Mouse (Mus musculus) liver, embryonic 14.5 days (tissue): ENCODE measurements around the gene Ier3. TPM values are rescaled to one million over a fixed set of nuclear protein-coding genes. Genes with fewer than 3 reads are reported as not detected.

Source experiments
- ATAC-seq: fragments of 200-750 bp; cut with Nextera tagmentation; 2 replicates; pipeline ENCODE4 v1.8.0; 2017; ENCODE audit warnings: moderate number of reproducible peaks, mild to moderate bottlenecking, moderate library complexity; ENCODE audit not compliant: insufficient read depth
- DNase-seq, 3 experiments: peaks; one replicate each; pipeline ENCODE4 v3.0.0-alpha.2; 2012 to 2013; ENCODE audit warnings: low read depth in 3 of 3, low spot score in 3 of 3
- H3K27ac ChIP-seq: fragments of 300-500 bp; sonication (generic); 2 replicates; pipeline ENCODE4 v1.5.1; 2014; ENCODE audit warnings: moderate library complexity, mild to moderate bottlenecking, control low read depth, inconsistent platforms
- H3K27me3 ChIP-seq: fragments of 300-500 bp; sonication (generic); 2 replicates; pipeline ENCODE4 v1.6.1; 2014; ENCODE audit warnings: mild to moderate bottlenecking, low read length, moderate library complexity; ENCODE audit not compliant: control insufficient read depth, insufficient read depth
- H3K36me3 ChIP-seq: fragments of 300-500 bp; sonication (generic); replicated peaks from 2 replicates; pipeline ENCODE4 v1.6.1; 2014; ENCODE audit warnings: low read depth; ENCODE audit not compliant: control insufficient read depth, insufficient read depth
- H3K4me1 ChIP-seq, 2 experiments: fragments of 200-500 bp in 1 of 2; fragments of 300-500 bp in 1 of 2; sonication (generic) in 1 of 2; replicated peaks; 2 replicates each; pipeline ENCODE4 v1.6.1; 2012 to 2014; ENCODE audit warnings: antibody characterized with exemption in 1 of 2, inconsistent platforms in 1 of 2, low read length in 1 of 2; ENCODE audit not compliant: control insufficient read depth in 2 of 2, insufficient read depth in 2 of 2
- H3K4me2 ChIP-seq: fragments of 300-500 bp; sonication (generic); 2 replicates; pipeline ENCODE4 v1.6.1; 2014; ENCODE audit warnings: low read depth, mild to moderate bottlenecking, control low read depth, moderate library complexity
- H3K4me3 ChIP-seq, 2 experiments: fragments of 200-500 bp in 1 of 2; fragments of 300-500 bp in 1 of 2; sonication (generic) in 1 of 2; 2 replicates each; pipeline ENCODE4 v1.5.1; 2012 to 2014; ENCODE audit warnings: low read depth in 2 of 2, low read length in 2 of 2, mild to moderate bottlenecking in 2 of 2, control low read depth in 1 of 2, inconsistent platforms in 1 of 2, moderate library complexity in 1 of 2; ENCODE audit not compliant: insufficient read depth in 1 of 2
- H3K9ac ChIP-seq: fragments of 300-500 bp; sonication (generic); replicated peaks from 2 replicates; pipeline ENCODE4 v1.6.1; 2014; ENCODE audit warnings: mild to moderate bottlenecking, control low read depth, moderate library complexity
- H3K9me3 ChIP-seq: fragments of 300-500 bp; sonication (generic); 2 replicates; pipeline ENCODE4 v1.6.1; 2016; ENCODE audit warnings: low read length, mixed read lengths; ENCODE audit not compliant: control insufficient read depth
- CTCF ChIP-seq: IDR thresholded peaks from 2 replicates; pipeline ENCODE4 v1.5.1; 2016; ENCODE audit warnings: antibody characterized with exemption, low read depth, control low read depth
- EP300 ChIP-seq: IDR thresholded peaks from 2 replicates; pipeline ENCODE4 v1.6.1; 2016; ENCODE audit warnings: antibody characterized with exemption, low read depth
- WGBS: fragments of 180-500 bp; shearing (Covaris S2); extraction: QIAGEN DNeasy Blood & Tissue Kit; methylation state at CpG from one replicate; pipeline ENCODE4 v1.1.7; 2014; ENCODE audit not compliant: insufficient replicate concordance; 5-methylcytosine and 5-hydroxymethylcytosine counted together
- polyA plus RNA-seq, 2 experiments: library from polyadenylated mRNA; depleted of rRNA in 1 of 2; stranded (reverse) in 1 of 2; unstranded in 1 of 2; fragments of >200 nt; fragmentation: Nextera tagmentation in 1 of 2; extraction: Ambion mirVana in 1 of 2; gene quantifications; 2 replicates each; pipeline versions ENCODE4 v1.2.1 to v1.2.3; 2012 to 2014

Gene Ier3
- polyA plus RNA-seq, 2 experiments: 11.0 to 11.6 TPM

- TF ChIP-seq CTCF (no peak), EP300 (no peak)
- H3K36me3 ChIP-seq: no peaks in the 10 kb centered on the region
- 52% methylated on average over 9 of the region's 9 CpGs for WGBS
- no peaks in the 10 kb centered on the region for H3K27me3 ChIP-seq
- H3K4me3 ChIP-seq: no peak overlapping the region
- DNase-seq (no peak), ATAC-seq (no peak)
- no peaks in the 10 kb centered on the region for H3K9me3 ChIP-seq
- no peak overlapping the region for H3K27ac ChIP-seq
- H3K4me1 ChIP-seq: peaks cover 0 to 4% of the 10 kb centered on the region in 2 experiments; a peak in 1 of 4 replicates
- H3K9ac ChIP-seq: no peak overlapping the region
- no peak overlapping the region for H3K4me2 ChIP-seq
Measured at GRCm38 (mm10) chr17:35808073-35808472, 13.4 kb upstream of the Ier3 start.

- no peak for DNase-seq
- Histone ChIP-seq H3K9ac (no peak overlapping the region), H3K9me3 (no peaks in the 10 kb centered on the region), H3K4me1 (peaks cover 0 to 11% of the 10 kb centered on the region in 2 experiments; a peak in 1 of 4 replicates), H3K4me3 (no peak overlapping the region), H3K4me2 (no peak overlapping the region), H3K27ac (no peak overlapping the region), H3K36me3 (no peaks in the 10 kb centered on the region), H3K27me3 (no peaks in the 10 kb centered on the region)
- ATAC-seq: no peak
- no peak for TF ChIP-seq CTCF
- TF ChIP-seq EP300: no peak
- WGBS: 79% methylated on average over 11 of the region's 11 CpGs
Measured at GRCm38 (mm10) chr17:35809395-35809794, 12.1 kb upstream of the Ier3 start.

DNA sequence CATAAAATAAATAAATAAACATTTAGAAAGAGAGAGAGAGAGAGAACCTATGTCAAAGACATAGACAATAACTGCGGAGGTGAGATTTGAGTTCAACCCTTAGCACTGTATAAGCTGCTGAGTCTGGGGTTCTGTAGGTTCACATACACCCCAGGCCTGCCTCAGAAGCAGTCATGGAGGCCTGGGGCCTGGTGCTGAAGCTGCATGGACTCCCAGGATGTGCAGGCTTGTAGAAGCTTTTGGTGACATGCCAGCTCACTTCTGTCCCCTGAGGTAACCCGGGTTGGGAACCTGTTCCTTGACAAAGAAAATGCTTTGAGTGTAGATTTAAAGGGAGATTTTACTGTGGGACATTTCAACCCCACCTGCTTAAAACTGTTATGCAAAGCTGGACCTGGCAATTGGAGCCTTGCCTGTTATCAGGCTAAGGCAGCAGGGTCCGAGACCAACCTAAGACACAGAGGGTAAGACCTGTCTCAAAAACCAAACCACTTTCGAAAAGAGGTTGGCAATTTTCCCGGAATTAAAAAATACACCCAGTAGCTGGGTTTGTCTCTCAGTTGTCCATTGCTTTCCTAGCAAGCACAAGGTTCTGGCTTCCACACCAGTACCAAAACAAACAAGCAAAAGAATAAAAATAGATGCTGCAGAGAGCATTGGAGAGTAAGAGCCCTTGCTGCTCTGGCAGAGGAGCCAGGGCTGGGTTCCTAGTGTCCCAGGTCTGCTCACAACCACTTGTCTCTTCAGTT is 10.4 kb upstream of the Ier3 start:
- 41% methylated on average over 5 of the region's 5 CpGs for WGBS
- H3K27ac ChIP-seq: no peak overlapping the region
- H3K4me2 ChIP-seq: no peak overlapping the region
- no peak overlapping the region for H3K4me3 ChIP-seq
- ATAC-seq: no peak
- no peaks in the 10 kb centered on the region for H3K9me3 ChIP-seq
- DNase-seq: no peak
- peaks cover 4 to 21% of the 10 kb centered on the region in 2 experiments; a peak in 1 of 4 replicates for H3K4me1 ChIP-seq
- H3K27me3 ChIP-seq: no peaks in the 10 kb centered on the region
- TF ChIP-seq EP300: no peak
- no peak for TF ChIP-seq CTCF
- no peak overlapping the region for H3K9ac ChIP-seq
- H3K36me3 ChIP-seq: no peaks in the 10 kb centered on the region

GRCm38 (mm10) chr17:35812307-35812706 is 9.2 kb upstream of the Ier3 start:
- Histone ChIP-seq H3K36me3 (no peaks in the 10 kb centered on the region), H3K9ac (no peak overlapping the region), H3K4me1 (peaks cover 4 to 21% of the 10 kb centered on the region in 2 experiments; a peak in 1 of 4 replicates), H3K4me2 (no peak overlapping the region), H3K9me3 (no peaks in the 10 kb centered on the region), H3K4me3 (no peak overlapping the region), H3K27me3 (no peaks in the 10 kb centered on the region), H3K27ac (no peak overlapping the region)
- ATAC-seq (no peak), DNase-seq (no peak)
- TF ChIP-seq EP300: no peak
- 74% methylated on average over 5 of the region's 5 CpGs for WGBS

GRCm38 (mm10) chr17:35812736-35813135 is 8.7 kb upstream of the Ier3 start:
- H3K27ac ChIP-seq: no peak overlapping the region
- ATAC-seq: no peak

More at GRCm38 (mm10) chr17:35812736-35813135, 8.7 kb upstream of the Ier3 start:
- WGBS: 69% methylated on average over 6 of the region's 6 CpGs
- H3K36me3 ChIP-seq: no peaks in the 10 kb centered on the region
- no peak overlapping the region for H3K9ac ChIP-seq
- H3K4me1 ChIP-seq: peaks cover 4 to 21% of the 10 kb centered on the region in 2 experiments; a peak in 1 of 4 replicates
- no peak overlapping the region for H3K4me2 ChIP-seq
- H3K9me3 ChIP-seq: no peaks in the 10 kb centered on the region
- no peak overlapping the region for H3K4me3 ChIP-seq
- H3K27me3 ChIP-seq: no peaks in the 10 kb centered on the region
- TF ChIP-seq CTCF (no peak), EP300 (no peak)
- no peak for DNase-seq
